Mouse (Mus musculus): ENCODE results near the gene Akr1b10.

- no peak for TF ChIP-seq POLR2A (IDR thresholded peaks at IDR 0.05; ENCODE audit: control insufficient read depth, extremely low read depth, insufficient read depth, low read length, poor library complexity)
- TF ChIP-seq CTCF (IDR thresholded peaks at IDR 0.05; ENCODE audit: borderline replicate concordance, control insufficient read depth, extremely low read depth, insufficient read depth, low read length, poor library complexity) = no peak
Observed at GRCm38 (mm10) chr6:34416521-34416920, 32.5 kb downstream of the Akr1b10 start.
